Mouse (Mus musculus) hindbrain, embryonic 12.5 days (tissue): ENCODE data around the gene Sept1. TPM values are rescaled to one million over a fixed set of nuclear protein-coding genes. Genes with fewer than 3 reads are reported as not detected.
A peak's percentile ranks its signal among the peaks of the same experiment; 100 is the strongest.

Experiments used
- ATAC-seq: fragments of 200-750 bp; cut with Nextera tagmentation; 2 replicates; pipeline ENCODE4 v1.8.0; 2017; ENCODE audit warnings: moderate TSS enrichment; ENCODE audit not compliant: low FRiP score
- H3K27ac ChIP-seq: fragments of 300-500 bp; sonication (generic); 2 replicates; pipeline ENCODE4 v1.5.1; 2016; ENCODE audit warnings: mild to moderate bottlenecking
- H3K27me3 ChIP-seq: fragments of 300-500 bp; sonication (generic); 2 replicates; pipeline ENCODE4 v1.6.1; 2016; ENCODE audit warnings: mild to moderate bottlenecking
- H3K36me3 ChIP-seq: fragments of 300-500 bp; sonication (generic); 2 replicates; pipeline ENCODE4 v1.6.1; 2016; ENCODE audit warnings: mild to moderate bottlenecking
- H3K4me1 ChIP-seq: fragments of 300-500 bp; sonication (generic); 2 replicates; pipeline ENCODE4 v1.6.1; 2016
- H3K4me2 ChIP-seq: fragments of 300-500 bp; sonication (generic); replicated peaks from 2 replicates; pipeline ENCODE4 v1.6.1; 2016; ENCODE audit warnings: mild to moderate bottlenecking
- H3K4me3 ChIP-seq: fragments of 300-500 bp; sonication (generic); 2 replicates; pipeline ENCODE4 v1.5.1; 2016; ENCODE audit warnings: mild to moderate bottlenecking
- H3K9ac ChIP-seq: fragments of 300-500 bp; sonication (generic); 2 replicates; pipeline ENCODE4 v1.6.1; 2016; ENCODE audit warnings: mild to moderate bottlenecking, moderate library complexity
- H3K9me3 ChIP-seq: fragments of 300-500 bp; sonication (generic); replicated peaks from 2 replicates; pipeline ENCODE4 v1.6.1; 2016; ENCODE audit warnings: mild to moderate bottlenecking
- WGBS: fragments of 180-500 bp; shearing (Covaris S2); methylation state at CpG from one replicate; pipeline ENCODE4 v1.1.7; 2016; 5-methylcytosine and 5-hydroxymethylcytosine counted together
- polyA plus RNA-seq: library from polyadenylated mRNA; unstranded; fragments of >200 nt; fragmentation: Nextera tagmentation; extraction: Ambion mirVana; gene quantifications from 2 replicates; pipeline ENCODE4 v1.2.1, GENCODE M21; 2016

Gene Sept1
- polyA plus RNA-seq, 1 experiment from 2014 or later, result 33.2 TPM

- peaks cover 19% of the 10 kb centered on the region for H3K27me3 ChIP-seq
- H3K36me3 ChIP-seq, result no peaks in the 10 kb centered on the region
- no peaks in the 10 kb centered on the region for H3K9me3 ChIP-seq
- no peak overlapping the region for H3K9ac ChIP-seq
- no peak for ATAC-seq
- peak overlapping the region; percentile 47; the same call in 1 of the 2 replicates for H3K4me2 ChIP-seq
- H3K4me1 ChIP-seq, result peaks cover 11% of the 10 kb centered on the region
- no peak overlapping the region for H3K4me3 ChIP-seq
- no peak overlapping the region for H3K27ac ChIP-seq
- WGBS, result 56% methylated on average over 12 of the region's 12 CpGs
Observed at GRCm38 (mm10) chr7:127213930-127214329, 19.0 kb downstream of the Sept1 start.

DNA sequence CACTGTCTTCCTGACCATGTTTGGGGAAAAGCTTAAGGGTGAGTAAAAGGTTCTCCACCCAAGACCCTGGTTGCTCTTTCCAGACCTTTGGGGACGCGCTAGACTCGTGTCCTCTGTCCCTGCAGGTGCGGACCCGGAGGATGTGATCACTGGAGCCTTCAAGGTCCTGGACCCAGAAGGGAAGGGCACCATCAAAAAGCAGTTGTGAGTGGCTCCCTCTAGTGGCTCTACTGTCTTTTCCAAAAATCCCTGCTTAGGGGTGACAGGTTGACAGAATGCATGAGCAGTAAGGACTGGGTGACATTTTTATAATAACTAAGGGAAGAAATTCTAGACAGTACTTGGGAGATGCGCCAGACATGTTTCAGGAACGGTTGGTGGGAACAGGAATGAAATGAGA lies 19.4 kb downstream of the Sept1 start:
- H3K4me1 ChIP-seq, result peaks cover 11% of the 10 kb centered on the region
- H3K4me2 ChIP-seq, result no peak overlapping the region
- ATAC-seq, result no peak
- H3K9me3 ChIP-seq, result no peaks in the 10 kb centered on the region
- no peaks in the 10 kb centered on the region for H3K36me3 ChIP-seq
- peaks cover 19% of the 10 kb centered on the region for H3K27me3 ChIP-seq
- H3K27ac ChIP-seq, result no peak overlapping the region
- 40% methylated on average over 7 of the region's 7 CpGs for WGBS
- H3K4me3 ChIP-seq, result no peak overlapping the region
- H3K9ac ChIP-seq, result no peak overlapping the region

DNA sequence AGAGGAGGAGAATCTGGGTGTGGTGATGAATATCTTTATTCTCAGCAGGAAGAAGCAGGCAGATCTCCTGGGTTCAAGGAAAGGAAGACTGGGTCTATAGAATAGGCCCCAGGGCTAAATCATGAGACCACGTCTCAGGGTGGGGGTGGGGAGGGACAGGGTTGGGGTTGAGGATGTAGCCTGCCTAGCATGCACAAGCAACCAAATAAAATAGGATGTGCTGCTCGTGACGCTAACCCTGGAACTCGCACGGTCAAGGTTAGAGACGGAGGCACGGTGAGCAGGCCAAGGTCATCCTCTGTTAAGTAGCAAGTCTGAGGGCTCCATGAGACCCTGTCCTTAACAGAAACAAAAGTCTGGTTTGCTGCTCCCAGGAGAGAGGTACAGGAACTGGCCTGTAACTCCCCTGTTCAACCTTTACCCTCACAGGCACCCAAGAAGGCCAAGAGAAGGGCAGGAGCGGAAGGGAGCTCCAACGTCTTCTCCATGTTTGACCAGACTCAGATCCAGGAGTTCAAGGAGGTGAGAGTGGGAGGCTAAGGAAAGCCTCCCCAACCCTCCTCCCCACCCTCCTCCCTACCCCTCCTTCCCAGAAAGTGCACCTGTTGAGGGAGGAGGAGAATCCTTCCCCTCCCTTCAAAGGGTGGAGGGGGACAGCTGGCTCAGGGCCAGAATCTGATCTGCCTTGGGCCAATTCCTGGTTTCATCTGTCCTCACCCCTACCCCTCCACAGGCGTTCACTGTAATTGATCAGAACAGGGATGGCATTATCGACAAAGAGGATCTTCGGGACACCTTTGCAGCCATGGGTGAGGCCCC lies 20.3 kb downstream of the Sept1 start:
- Histone ChIP-seq H3K27ac (no peak overlapping the region), H3K4me1 (peaks cover 11% of the 10 kb centered on the region), H3K9me3 (no peaks in the 10 kb centered on the region), H3K9ac (no peak overlapping the region), H3K4me2 (no peak overlapping the region), H3K4me3 (no peak overlapping the region), H3K27me3 (peaks cover 19% of the 10 kb centered on the region), H3K36me3 (no peaks in the 10 kb centered on the region)
- WGBS, result 92% methylated on average over 12 of the region's 12 CpGs
- no peak for ATAC-seq

DNA sequence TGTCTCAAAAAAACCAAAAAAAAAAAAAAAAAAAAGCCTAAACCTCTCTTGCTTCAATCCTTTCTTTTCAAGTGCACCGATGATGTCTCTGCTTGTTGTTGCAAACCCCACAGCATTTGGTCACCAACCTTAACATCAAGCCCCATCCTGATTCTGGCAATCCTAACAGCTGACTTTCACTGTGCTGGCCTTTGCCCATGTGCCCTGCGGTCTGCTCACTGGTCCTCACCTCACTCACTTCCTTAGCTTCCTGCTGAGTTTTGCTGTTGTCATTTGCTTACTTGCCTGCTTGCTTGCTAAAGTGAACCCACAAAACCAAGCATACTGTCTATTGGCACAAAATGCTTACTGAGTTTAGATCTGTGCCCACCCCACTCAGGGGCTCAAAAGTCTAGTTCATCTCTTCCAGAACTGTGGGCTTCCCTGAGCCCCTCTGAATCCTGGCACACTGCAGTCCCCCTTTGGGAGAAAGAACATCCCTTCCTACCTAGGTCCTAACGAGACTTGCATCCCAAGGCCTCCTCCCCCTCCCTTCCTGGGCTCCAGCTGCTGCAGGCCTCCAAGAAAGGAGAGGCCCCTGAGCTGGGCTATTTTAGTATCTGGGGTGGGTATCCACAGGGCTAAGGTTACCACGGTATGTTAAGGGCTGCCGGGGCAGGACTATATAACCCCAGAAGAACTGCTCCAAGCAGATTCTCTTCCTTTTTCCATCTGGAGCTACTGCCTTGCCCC lies 21.8 kb downstream of the Sept1 start:
- 71% methylated on average over 5 of the region's 5 CpGs for WGBS
- ATAC-seq, result no peak
- Histone ChIP-seq H3K4me1 (peaks cover 22% of the 10 kb centered on the region), H3K9ac (no peak overlapping the region), H3K4me2 (no peak overlapping the region), H3K27ac (no peak overlapping the region), H3K9me3 (no peaks in the 10 kb centered on the region), H3K4me3 (no peak overlapping the region), H3K36me3 (no peaks in the 10 kb centered on the region), H3K27me3 (peaks cover 19% of the 10 kb centered on the region)

DNA sequence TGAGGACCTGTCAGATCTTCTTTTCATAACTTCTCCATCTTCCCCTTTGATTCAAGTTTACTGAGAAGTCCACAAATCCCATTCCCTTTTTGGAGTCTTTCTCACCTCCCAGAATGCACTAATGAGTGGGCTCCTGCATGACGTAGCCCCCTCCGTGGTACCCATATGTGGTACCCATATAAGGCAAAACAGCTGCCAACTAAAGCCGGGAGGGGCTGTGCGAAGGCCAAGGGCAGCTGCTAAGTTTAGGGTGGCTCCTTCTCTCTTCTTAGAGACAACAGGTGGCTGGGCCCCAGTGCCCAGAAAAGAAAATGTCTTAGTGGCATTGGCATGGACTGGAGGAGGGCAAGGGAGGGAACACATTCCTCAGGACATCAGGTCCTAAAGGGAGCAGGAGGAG lies 22.7 kb downstream of the Sept1 start:
- Histone ChIP-seq H3K4me1 (peaks cover 29% of the 10 kb centered on the region), H3K27me3 (peaks cover 19% of the 10 kb centered on the region), H3K4me2 (no peak overlapping the region), H3K27ac (no peak overlapping the region), H3K9ac (no peak overlapping the region), H3K4me3 (no peak overlapping the region), H3K9me3 (no peaks in the 10 kb centered on the region), H3K36me3 (peaks cover 1% of the 10 kb centered on the region)
- no peak for ATAC-seq
- 92% methylated on average over 4 of the region's 4 CpGs for WGBS

- H3K27ac ChIP-seq, result no peak overlapping the region
Observed at GRCm38 (mm10) chr7:127209851-127210250, 23.1 kb downstream of the Sept1 start.

DNA sequence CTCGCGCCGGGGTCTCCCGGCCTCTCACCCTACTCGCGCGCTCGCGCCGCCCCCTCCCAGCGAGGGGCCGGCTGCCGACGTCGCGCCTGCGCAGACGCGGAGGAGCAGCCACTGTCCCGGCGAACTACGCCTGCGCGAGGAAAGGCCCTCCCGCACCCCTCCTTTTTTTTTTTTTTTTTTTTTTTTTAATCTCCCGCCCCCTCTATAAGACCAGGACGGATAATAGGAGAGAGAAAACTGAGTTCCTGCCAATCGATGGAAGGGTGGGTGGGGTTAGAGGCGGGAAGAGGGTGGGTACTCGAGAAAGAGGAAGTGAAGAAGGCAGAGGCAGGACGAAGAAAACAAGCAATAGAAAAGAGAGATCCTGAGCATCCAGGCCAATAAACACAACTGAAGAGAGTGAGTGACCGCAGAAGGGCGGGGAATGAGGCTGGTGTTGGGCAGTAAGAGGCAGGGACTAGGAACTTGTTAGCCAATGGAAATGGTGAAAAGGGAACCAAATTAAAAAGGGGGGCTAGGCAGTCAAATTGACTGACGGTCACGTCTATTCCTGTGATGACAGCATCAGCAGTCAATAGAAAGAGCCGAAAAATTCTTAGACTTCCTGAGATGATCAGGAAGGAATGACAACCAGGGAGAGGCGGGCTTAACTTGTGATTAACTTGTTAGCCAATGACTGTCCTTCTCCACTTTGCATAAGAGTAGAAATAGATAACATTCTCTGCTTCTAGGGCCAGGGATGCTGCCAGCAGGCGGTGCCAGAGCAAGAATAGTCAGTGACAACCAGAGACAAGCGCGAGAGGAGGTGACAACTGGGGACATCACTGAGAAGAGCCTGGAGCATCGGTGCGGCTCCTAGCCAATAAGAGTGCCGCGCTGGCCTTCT lies 24.1 kb downstream of the Sept1 start, which contains the start of gene Mylpf:
Gene Mylpf (plus strand): TSS at position 338 of the 886 bp plus-strand sequence.
- H3K4me2 ChIP-seq, result peak within 1 kb of the TSS; percentile 93
- peaks cover 5% of the 10 kb centered on the region for H3K27me3 ChIP-seq
- H3K9ac ChIP-seq, result peak within 1 kb of the TSS; percentile 97
- H3K36me3 ChIP-seq, result peaks cover 6% of the 10 kb centered on the region
- peak within 1 kb of the TSS; percentile 89 for H3K27ac ChIP-seq
- peak within 1 kb of the TSS; percentile 98 for H3K4me3 ChIP-seq
- peaks cover 28% of the 10 kb centered on the region for H3K4me1 ChIP-seq
- under 1% methylated on average over 44 of the region's 44 CpGs for WGBS
- peak; percentile 95 for ATAC-seq
- no peaks in the 10 kb centered on the region for H3K9me3 ChIP-seq

More at GRCm38 (mm10) chr7:127209851-127210250, 23.1 kb downstream of the Sept1 start:
- no peak overlapping the region for H3K9ac ChIP-seq
- peaks cover 6% of the 10 kb centered on the region for H3K36me3 ChIP-seq
- peaks cover 32% of the 10 kb centered on the region for H3K4me1 ChIP-seq
- H3K4me2 ChIP-seq, result peak overlapping the region; percentile 61
- no peaks in the 10 kb centered on the region for H3K9me3 ChIP-seq
- WGBS, result 78% methylated on average over 5 of the region's 5 CpGs
- H3K4me3 ChIP-seq, result no peak overlapping the region
- no peak for ATAC-seq
- peaks cover 16% of the 10 kb centered on the region for H3K27me3 ChIP-seq

DNA sequence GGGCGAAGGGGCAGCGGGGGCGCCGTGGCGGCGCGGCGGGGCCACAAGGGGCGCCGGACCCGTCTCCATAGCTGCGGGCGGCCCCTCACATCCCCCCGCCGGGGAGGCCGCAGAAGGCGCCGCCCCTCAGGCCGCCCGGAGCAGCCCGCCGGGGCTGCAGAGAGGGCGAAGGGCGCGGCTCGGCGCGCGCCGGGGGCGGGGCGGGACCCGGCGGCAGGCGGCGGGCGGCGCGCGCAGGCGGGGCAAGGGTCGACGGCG lies 24.7 kb downstream of the Sept1 start, which contains the start of gene Tbc1d10b:
Gene Tbc1d10b (minus strand): TSS at position 174 of the 258 bp plus-strand sequence.
- peak within 1 kb of the TSS; percentile 97 for H3K9ac ChIP-seq
- ATAC-seq, result peak; percentile 10; the same call in 1 of the 2 replicates
- WGBS, result under 1% methylated on average over 34 of the region's 44 CpGs
- H3K4me2 ChIP-seq, result peak within 1 kb of the TSS; percentile 93
- peak within 1 kb of the TSS; percentile 98 for H3K4me3 ChIP-seq
- no peaks in the 10 kb centered on the region for H3K9me3 ChIP-seq
- H3K36me3 ChIP-seq, result peaks cover 12% of the 10 kb centered on the region
- peaks cover 28% of the 10 kb centered on the region for H3K4me1 ChIP-seq
- H3K27me3 ChIP-seq, result peaks cover 1% of the 10 kb centered on the region; the same call in 1 of the 2 replicates
- H3K27ac ChIP-seq, result peak within 1 kb of the TSS; percentile 89

DNA sequence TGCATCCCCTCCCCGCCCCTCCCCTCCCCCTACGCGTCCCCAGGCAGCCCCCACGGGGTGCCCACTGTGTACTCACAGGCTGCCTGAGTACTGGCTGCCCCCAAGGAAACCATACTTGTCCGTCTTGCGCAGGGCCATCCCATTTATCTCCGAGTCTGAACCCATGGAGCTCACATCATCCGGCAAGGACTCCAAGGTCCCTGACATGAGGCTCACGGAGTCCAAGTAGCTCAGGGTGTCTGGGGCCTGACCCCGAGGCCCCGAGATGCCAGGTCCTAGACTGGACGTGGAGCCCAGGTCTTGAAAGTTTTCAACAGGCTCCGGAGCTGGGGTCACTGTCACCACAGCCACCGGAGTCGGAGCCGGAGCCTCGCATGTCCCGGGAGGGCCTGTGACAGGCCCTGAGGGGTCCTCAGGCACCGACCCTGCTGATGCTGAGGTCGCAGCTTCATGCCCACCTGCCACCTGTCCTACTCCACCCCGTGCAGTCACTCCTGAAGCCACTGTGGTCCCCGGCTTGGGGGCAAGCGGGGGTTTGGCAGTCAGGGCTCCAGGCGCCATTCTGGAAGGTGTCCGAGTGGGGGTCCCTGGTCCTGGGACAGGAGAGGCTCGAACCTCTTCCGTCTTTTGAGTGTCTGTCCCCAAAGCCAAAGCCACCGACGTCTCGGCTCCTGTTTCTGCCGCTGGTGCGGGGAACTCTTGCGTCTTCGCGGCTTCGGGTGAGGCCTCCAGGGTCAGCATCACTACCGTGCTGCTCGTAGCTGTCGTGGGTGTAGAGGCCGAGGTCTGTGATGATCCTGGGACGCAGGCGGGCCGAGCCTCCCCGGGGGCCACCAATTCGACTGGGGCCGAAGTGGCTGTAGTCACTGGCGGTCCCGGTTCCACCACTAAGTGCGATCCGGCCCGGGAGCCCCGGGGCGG lies 25.3 kb downstream of the Sept1 start:
- ATAC-seq, result peak; percentile 17; the same call in 1 of the 2 replicates

DNA sequence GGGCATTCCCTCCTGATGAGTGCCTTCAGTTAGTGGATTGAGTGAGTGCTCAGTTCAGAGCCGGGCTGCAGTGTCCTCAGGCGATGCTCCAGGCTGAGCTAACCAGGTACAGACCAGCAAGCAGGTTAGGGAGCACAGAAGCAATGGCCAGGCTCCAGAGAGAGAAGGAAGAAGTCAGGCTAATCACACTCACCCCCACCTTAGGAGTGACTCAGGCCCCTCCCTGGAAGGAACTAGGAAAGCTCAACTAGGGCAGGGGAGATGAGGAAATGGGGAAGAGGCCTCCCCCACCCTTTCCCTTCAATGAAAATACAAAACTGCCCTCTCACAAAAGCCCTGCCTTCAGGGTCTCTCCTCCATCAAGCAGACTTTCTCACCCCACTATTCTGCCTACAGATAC lies 26.3 kb downstream of the Sept1 start:
- Histone ChIP-seq H3K36me3 (peaks cover 23% of the 10 kb centered on the region), H3K9me3 (no peaks in the 10 kb centered on the region), H3K9ac (peak overlapping the region; percentile 97), H3K27me3 (no peaks in the 10 kb centered on the region), H3K4me2 (peak overlapping the region; percentile 93), H3K27ac (no peak overlapping the region; the same call in 1 of the 2 replicates), H3K4me1 (peaks cover 28% of the 10 kb centered on the region), H3K4me3 (peak overlapping the region; percentile 98)
- WGBS, result 72% methylated on average over 2 of the region's 2 CpGs
- no peak for ATAC-seq

More for the DNA sequence above, 25.3 kb downstream of the Sept1 start:
- H3K4me2 ChIP-seq, result peak overlapping the region; percentile 93
- H3K27me3 ChIP-seq, result no peaks in the 10 kb centered on the region; the same call in 1 of the 2 replicates
- no peaks in the 10 kb centered on the region for H3K9me3 ChIP-seq
- peak overlapping the region; percentile 89 for H3K27ac ChIP-seq
- H3K4me3 ChIP-seq, result peak overlapping the region; percentile 98
- WGBS, result under 1% methylated on average over 53 of the region's 53 CpGs
- H3K4me1 ChIP-seq, result peaks cover 28% of the 10 kb centered on the region
- H3K36me3 ChIP-seq, result peaks cover 18% of the 10 kb centered on the region
- peak overlapping the region; percentile 97 for H3K9ac ChIP-seq

- Histone ChIP-seq H3K9ac (peak overlapping the region; percentile 86), H3K27ac (peak overlapping the region; percentile 72), H3K36me3 (peaks cover 73% of the 10 kb centered on the region), H3K27me3 (no peaks in the 10 kb centered on the region), H3K4me1 (peaks cover 25% of the 10 kb centered on the region), H3K4me2 (peak overlapping the region; percentile 93), H3K9me3 (no peaks in the 10 kb centered on the region), H3K4me3 (peak overlapping the region; percentile 79)
- ATAC-seq, result peak; percentile 2
- WGBS, result 57% methylated on average over 11 of the region's 11 CpGs
Observed at GRCm38 (mm10) chr7:127196484-127196883, 36.4 kb downstream of the Sept1 start.
